Mouse (Mus musculus): ENCODE results near the gene Snx32. TPM values are rescaled to one million over a fixed set of nuclear protein-coding genes. Genes with fewer than 3 reads are reported as not detected.

Gene Snx32
- polyA plus RNA-seq, 1 experiment from 2014 or later: 10.6 TPM

DNA sequence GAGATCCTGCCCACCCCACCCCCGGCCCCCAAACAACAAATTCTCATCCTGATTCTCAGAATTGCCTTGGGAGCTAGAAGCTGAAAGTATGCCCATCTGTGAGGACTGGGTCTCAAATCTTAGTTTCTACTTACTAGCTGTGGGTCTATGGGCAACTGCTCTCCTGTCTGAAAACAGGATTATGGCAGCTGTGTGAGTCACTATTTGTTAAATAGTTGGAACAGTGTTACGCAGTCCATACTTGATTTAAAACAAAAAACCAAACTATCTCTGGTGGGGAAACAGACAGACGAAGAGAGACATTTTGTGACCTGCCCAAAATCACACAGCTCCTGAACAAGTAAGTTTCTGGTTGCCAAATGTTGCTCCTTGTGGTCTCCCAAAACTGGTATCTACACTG, 60.7 kb downstream of the Snx32 start:
- no peak for ATAC-seq (ENCODE audit: low FRiP score, low TSS enrichment)
- no peak overlapping the region for H3K27ac ChIP-seq (ENCODE audit: low read length)
- H3K9ac ChIP-seq (replicated peaks; ENCODE audit: low read length): no peak overlapping the region
- peaks cover 35% of the 10 kb centered on the region for H3K27me3 ChIP-seq (ENCODE audit: insufficient read depth, low read length)
- H3K9me3 ChIP-seq (ENCODE audit: low read length): no peaks in the 10 kb centered on the region; the same call in 1 of the 2 replicates
- H3K4me1 ChIP-seq (ENCODE audit: insufficient read depth, low read length): peaks cover 21% of the 10 kb centered on the region
- no peaks in the 10 kb centered on the region for H3K36me3 ChIP-seq (ENCODE audit: insufficient read depth, low read length)
- H3K4me3 ChIP-seq (ENCODE audit: low read length): no peak overlapping the region
- H3K4me2 ChIP-seq (replicated peaks; ENCODE audit: low read depth, low read length): no peak overlapping the region
- 85% methylated on average over 3 of the region's 3 CpGs for WGBS

DNA sequence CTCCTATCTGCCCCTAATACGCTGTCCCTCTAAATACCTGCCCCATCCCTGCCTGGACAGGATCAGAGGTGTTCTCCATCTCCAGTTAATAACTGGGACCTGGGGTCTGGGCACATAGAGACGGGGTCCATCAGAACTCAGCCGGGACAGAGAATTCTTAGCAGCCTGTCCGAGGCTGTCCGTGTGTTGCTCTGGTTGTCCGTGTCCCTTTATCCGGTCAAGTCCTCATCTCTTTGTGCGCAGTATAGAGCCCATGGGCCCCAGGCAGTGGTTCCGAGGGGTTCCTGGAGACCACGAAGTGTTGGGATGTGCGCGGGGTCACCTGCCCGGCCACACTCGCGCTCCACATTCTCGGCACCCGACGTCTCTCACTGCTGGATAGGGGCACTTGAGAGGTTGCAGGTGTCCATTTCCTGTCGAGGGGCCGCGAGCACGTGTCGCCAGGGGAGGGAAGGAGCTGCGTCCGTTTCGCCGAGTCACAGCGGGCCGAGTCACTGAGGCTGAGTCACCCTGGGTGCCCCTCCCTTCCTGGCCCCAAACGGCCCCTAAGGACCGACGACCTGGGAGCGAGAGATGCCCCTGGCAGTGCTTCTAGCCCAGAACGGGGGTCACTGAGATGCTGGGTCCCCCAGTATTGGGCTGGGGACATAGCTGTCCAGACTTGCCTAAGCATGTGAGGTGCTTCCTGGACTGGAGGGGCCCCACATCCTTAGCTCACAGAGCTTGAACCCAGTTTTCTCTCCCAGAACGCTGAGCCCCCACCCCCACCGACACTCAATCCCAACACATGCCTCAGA, 61.8 kb downstream of the Snx32 start:
- Histone ChIP-seq H3K27me3 (ENCODE audit: insufficient read depth, low read length) (peaks cover 35% of the 10 kb centered on the region), H3K9ac (replicated peaks; ENCODE audit: low read length) (peak overlapping the region; percentile 58; the same call in 1 of the 2 replicates), H3K9me3 (ENCODE audit: low read length) (no peaks in the 10 kb centered on the region; the same call in 1 of the 2 replicates), H3K4me3 (ENCODE audit: low read length) (peak overlapping the region; percentile 63), H3K36me3 (ENCODE audit: insufficient read depth, low read length) (no peaks in the 10 kb centered on the region), H3K27ac (ENCODE audit: low read length) (no peak overlapping the region), H3K4me2 (replicated peaks; ENCODE audit: low read depth, low read length) (peak overlapping the region; percentile 99), H3K4me1 (ENCODE audit: insufficient read depth, low read length) (peaks cover 24% of the 10 kb centered on the region)
- 6% methylated on average over 36 of the region's 36 CpGs for WGBS
- ATAC-seq (ENCODE audit: low FRiP score, low TSS enrichment): peak; percentile 18; the same call in 1 of the 2 replicates

- Histone ChIP-seq H3K4me2 (replicated peaks; ENCODE audit: low read depth, low read length) (peak within 1 kb of the TSS; percentile 99), H3K27me3 (ENCODE audit: insufficient read depth, low read length) (peaks cover 35% of the 10 kb centered on the region), H3K9me3 (ENCODE audit: low read length) (no peaks in the 10 kb centered on the region; the same call in 1 of the 2 replicates), H3K36me3 (ENCODE audit: insufficient read depth, low read length) (no peaks in the 10 kb centered on the region), H3K27ac (ENCODE audit: low read length) (no peak within 1 kb of the TSS), H3K4me1 (ENCODE audit: insufficient read depth, low read length) (peaks cover 24% of the 10 kb centered on the region), H3K9ac (replicated peaks; ENCODE audit: low read length) (peak within 1 kb of the TSS; percentile 58), H3K4me3 (ENCODE audit: low read length) (peak within 1 kb of the TSS; percentile 63)
- ATAC-seq (ENCODE audit: low FRiP score, low TSS enrichment): peak; percentile 72
- WGBS: 0% methylated on average over 68 of the region's 70 CpGs
Measured at GRCm38 (mm10) chr19:5447515-5448353, 62.6 kb downstream of the Snx32 start, which contains the start of gene Fosl1. Gene Fosl1, plus strand, starts transcription at chr19:5447547.

- peaks cover 35% of the 10 kb centered on the region for H3K27me3 ChIP-seq (ENCODE audit: insufficient read depth, low read length)
- 86% methylated on average over 5 of the region's 5 CpGs for WGBS
Measured at GRCm38 (mm10) chr19:5445747-5446146, 64.6 kb downstream of the Snx32 start.

GRCm38 (mm10) chr19:5444954-5445353, 65.4 kb downstream of the Snx32 start:
- ATAC-seq (ENCODE audit: low FRiP score, low TSS enrichment): 0 out of 2 replicates have a peak, but pooled peaks have one; percentile 52
- WGBS: 14% methylated on average over 7 of the region's 7 CpGs
- H3K9ac ChIP-seq (replicated peaks; ENCODE audit: low read length): no peak overlapping the region

More at GRCm38 (mm10) chr19:5445747-5446146, 64.6 kb downstream of the Snx32 start:
- peaks cover 24% of the 10 kb centered on the region for H3K4me1 ChIP-seq (ENCODE audit: insufficient read depth, low read length)
- H3K36me3 ChIP-seq (ENCODE audit: insufficient read depth, low read length): no peaks in the 10 kb centered on the region
- no peak overlapping the region for H3K27ac ChIP-seq (ENCODE audit: low read length)
- ATAC-seq (ENCODE audit: low FRiP score, low TSS enrichment): no peak
- H3K4me3 ChIP-seq (ENCODE audit: low read length): no peak overlapping the region
- H3K9me3 ChIP-seq (ENCODE audit: low read length): no peaks in the 10 kb centered on the region; the same call in 1 of the 2 replicates
- no peak overlapping the region for H3K4me2 ChIP-seq (replicated peaks; ENCODE audit: low read depth, low read length)
- no peak overlapping the region for H3K9ac ChIP-seq (replicated peaks; ENCODE audit: low read length)

GRCm38 (mm10) chr19:5444371-5444908, 65.9 kb downstream of the Snx32 start:
- H3K9ac ChIP-seq (replicated peaks; ENCODE audit: low read length): no peak overlapping the region
- H3K36me3 ChIP-seq (ENCODE audit: insufficient read depth, low read length): no peaks in the 10 kb centered on the region
- peaks cover 5% of the 10 kb centered on the region for H3K9me3 ChIP-seq (ENCODE audit: low read length)
- no peak overlapping the region for H3K27ac ChIP-seq (ENCODE audit: low read length)
- H3K4me2 ChIP-seq (replicated peaks; ENCODE audit: low read depth, low read length): no peak overlapping the region
- peaks cover 24% of the 10 kb centered on the region for H3K4me1 ChIP-seq (ENCODE audit: insufficient read depth, low read length)
- peaks cover 29% of the 10 kb centered on the region for H3K27me3 ChIP-seq (ENCODE audit: insufficient read depth, low read length)
- no peak overlapping the region for H3K4me3 ChIP-seq (ENCODE audit: low read length)
- WGBS: 58% methylated on average over 9 of the region's 9 CpGs
- no peak for ATAC-seq (ENCODE audit: low FRiP score, low TSS enrichment)

More at GRCm38 (mm10) chr19:5444954-5445353, 65.4 kb downstream of the Snx32 start:
- H3K4me1 ChIP-seq (ENCODE audit: insufficient read depth, low read length): peaks cover 24% of the 10 kb centered on the region
- H3K9me3 ChIP-seq (ENCODE audit: low read length): peaks cover 5% of the 10 kb centered on the region
- no peaks in the 10 kb centered on the region for H3K36me3 ChIP-seq (ENCODE audit: insufficient read depth, low read length)
- H3K27me3 ChIP-seq (ENCODE audit: insufficient read depth, low read length): peaks cover 35% of the 10 kb centered on the region
- H3K27ac ChIP-seq (ENCODE audit: low read length): no peak overlapping the region
- H3K4me3 ChIP-seq (ENCODE audit: low read length): no peak overlapping the region
- H3K4me2 ChIP-seq (replicated peaks; ENCODE audit: low read depth, low read length): no peak overlapping the region

Other genes with a start within 250 kb of the Snx32 start
- gene Pacs1, start 237.4 kb downstream of the Snx32 start, polyA plus RNA-seq (2015; fragmentation: Nextera tagmentation; extraction: Ambion mirVana): 23.8 and 27.7 TPM in 2 replicates
- gene Sf3b2, start 215.1 kb downstream of the Snx32 start, polyA plus RNA-seq (2015; fragmentation: Nextera tagmentation; extraction: Ambion mirVana): 344 and 387 TPM in 2 replicates
- gene Gal3st3, start 212.2 kb downstream of the Snx32 start, polyA plus RNA-seq (2015; fragmentation: Nextera tagmentation; extraction: Ambion mirVana): 3.2 and 4.2 TPM in 2 replicates
- not detected in 2 replicates for gene Catsper1, start 174.8 kb downstream of the Snx32 start, polyA plus RNA-seq (2015; fragmentation: Nextera tagmentation; extraction: Ambion mirVana)
- gene Cst6, start 161.0 kb downstream of the Snx32 start, polyA plus RNA-seq (2015; fragmentation: Nextera tagmentation; extraction: Ambion mirVana): 0.58 TPM in 1 of 2 replicates, not detected in the other
- 61.7 and 62.2 TPM in 2 replicates for gene Eif1ad, start 143.8 kb downstream of the Snx32 start, polyA plus RNA-seq (2015; fragmentation: Nextera tagmentation; extraction: Ambion mirVana)
- gene Banf1, start 143.4 kb downstream of the Snx32 start, polyA plus RNA-seq (2015; fragmentation: Nextera tagmentation; extraction: Ambion mirVana): 453 and 487 TPM in 2 replicates
- 75.3 and 92.2 TPM in 2 replicates for gene Sart1, start 121.8 kb downstream of the Snx32 start, polyA plus RNA-seq (2015; fragmentation: Nextera tagmentation; extraction: Ambion mirVana)
- 0.41 TPM in 1 of 2 replicates, not detected in the other for gene Tsga10ip, start 108.0 kb downstream of the Snx32 start, polyA plus RNA-seq (2015; fragmentation: Nextera tagmentation; extraction: Ambion mirVana)
- 226 and 236 TPM in 2 replicates for gene Drap1, start 85.6 kb downstream of the Snx32 start, polyA plus RNA-seq (2015; fragmentation: Nextera tagmentation; extraction: Ambion mirVana)
- 24.0 and 50.8 TPM in 2 replicates for gene AI837181, start 85.4 kb downstream of the Snx32 start, polyA plus RNA-seq (2015; fragmentation: Nextera tagmentation; extraction: Ambion mirVana)
- 0.54 TPM in 1 of 2 replicates, not detected in the other for gene Fosl1, start 63.0 kb downstream of the Snx32 start, polyA plus RNA-seq (2015; fragmentation: Nextera tagmentation; extraction: Ambion mirVana)
- gene Ccdc85b, start 52.6 kb downstream of the Snx32 start, polyA plus RNA-seq (2015; fragmentation: Nextera tagmentation; extraction: Ambion mirVana): 7.8 and 8.6 TPM in 2 replicates
- 129 and 138 TPM in 2 replicates for gene Fibp, start 49.9 kb downstream of the Snx32 start, polyA plus RNA-seq (2015; fragmentation: Nextera tagmentation; extraction: Ambion mirVana)
- gene Ctsw, start 42.0 kb downstream of the Snx32 start, polyA plus RNA-seq (2015; fragmentation: Nextera tagmentation; extraction: Ambion mirVana): 1.9 and 2.1 TPM in 2 replicates
- gene Efemp2, start 36.6 kb downstream of the Snx32 start, polyA plus RNA-seq (2015; fragmentation: Nextera tagmentation; extraction: Ambion mirVana): 197 and 208 TPM in 2 replicates
- gene Mus81, start 22.1 kb downstream of the Snx32 start, polyA plus RNA-seq (2015; fragmentation: Nextera tagmentation; extraction: Ambion mirVana): 44.2 and 50.5 TPM in 2 replicates
- gene Cfl1, start 20.1 kb downstream of the Snx32 start, polyA plus RNA-seq (2015; fragmentation: Nextera tagmentation; extraction: Ambion mirVana): 2,772 and 2,914 TPM in 2 replicates
- gene 1700020D05Rik, start 6.8 kb downstream of the Snx32 start, polyA plus RNA-seq (2015; fragmentation: Nextera tagmentation; extraction: Ambion mirVana): not detected in 2 replicates
- gene Ovol1, start 50.1 kb upstream of the Snx32 start, polyA plus RNA-seq (2015; fragmentation: Nextera tagmentation; extraction: Ambion mirVana): 17.2 and 18.9 TPM in 2 replicates
- 10.9 and 11.5 TPM in 2 replicates for gene Ap5b1, start 57.5 kb upstream of the Snx32 start, polyA plus RNA-seq (2015; fragmentation: Nextera tagmentation; extraction: Ambion mirVana)
- gene Rnaseh2c, start 91.3 kb upstream of the Snx32 start, polyA plus RNA-seq (2015; fragmentation: Nextera tagmentation; extraction: Ambion mirVana): 133 and 146 TPM in 2 replicates
- gene Kat5, start 99.7 kb upstream of the Snx32 start, polyA plus RNA-seq (2015; fragmentation: Nextera tagmentation; extraction: Ambion mirVana): 56.1 and 57.4 TPM in 2 replicates
- gene Rela, start 126.9 kb upstream of the Snx32 start, polyA plus RNA-seq (2015; fragmentation: Nextera tagmentation; extraction: Ambion mirVana): 56.9 and 58.3 TPM in 2 replicates
- 37.1 and 39.6 TPM in 2 replicates for gene Sipa1, start 153.2 kb upstream of the Snx32 start, polyA plus RNA-seq (2015; fragmentation: Nextera tagmentation; extraction: Ambion mirVana)
- 41.5 and 43.8 TPM in 2 replicates for gene Map3k11, start 178.2 kb upstream of the Snx32 start, polyA plus RNA-seq (2015; fragmentation: Nextera tagmentation; extraction: Ambion mirVana)
- 27.0 and 28.1 TPM in 2 replicates for gene Pcnx3, start 178.4 kb upstream of the Snx32 start, polyA plus RNA-seq (2015; fragmentation: Nextera tagmentation; extraction: Ambion mirVana)
- 0.15 and 0.23 TPM in 2 replicates for gene Kcnk7, start 193.8 kb upstream of the Snx32 start, polyA plus RNA-seq (2015; fragmentation: Nextera tagmentation; extraction: Ambion mirVana)
- 19.5 and 25.0 TPM in 2 replicates for gene Ehbp1l1, start 215.8 kb upstream of the Snx32 start, polyA plus RNA-seq (2015; fragmentation: Nextera tagmentation; extraction: Ambion mirVana)
- 93.4 and 97.9 TPM in 2 replicates for gene Fam89b, start 219.1 kb upstream of the Snx32 start, polyA plus RNA-seq (2015; fragmentation: Nextera tagmentation; extraction: Ambion mirVana)
- gene Ltbp3, start 230.4 kb upstream of the Snx32 start, polyA plus RNA-seq (2015; fragmentation: Nextera tagmentation; extraction: Ambion mirVana): 18.1 and 21.5 TPM in 2 replicates